Mouse (Mus musculus) kidney, embryonic 14.5 days (tissue): ENCODE measurements around the gene 4931406C07Rik. TPM values are rescaled to one million over a fixed set of nuclear protein-coding genes. Genes with fewer than 3 reads are reported as not detected.

Experiments used
- ATAC-seq: fragments of 200-750 bp; cut with Nextera tagmentation; 2 replicates; pipeline ENCODE4 v1.8.0; 2017; ENCODE audit warnings: moderate number of reproducible peaks, mild to moderate bottlenecking, moderate TSS enrichment, moderate library complexity; ENCODE audit not compliant: low FRiP score, low TSS enrichment
- H3K27ac ChIP-seq: fragments of 300-500 bp; sonication (generic); 2 replicates; pipeline ENCODE4 v1.5.1; 2014; ENCODE audit warnings: low read depth, mild to moderate bottlenecking, low read length, moderate library complexity, mixed read lengths
- H3K27me3 ChIP-seq: fragments of 300-500 bp; sonication (generic); 2 replicates; pipeline ENCODE4 v1.6.1; 2014; ENCODE audit warnings: mild to moderate bottlenecking, low read length; ENCODE audit not compliant: control insufficient read depth, insufficient read depth
- H3K36me3 ChIP-seq: fragments of 300-500 bp; sonication (generic); 2 replicates; pipeline ENCODE4 v1.6.1; 2014; ENCODE audit warnings: low read length, mixed read lengths; ENCODE audit not compliant: control insufficient read depth, insufficient read depth
- H3K4me1 ChIP-seq: fragments of 300-500 bp; sonication (generic); 2 replicates; pipeline ENCODE4 v1.6.1; 2014; ENCODE audit warnings: low read length, mixed read lengths; ENCODE audit not compliant: control insufficient read depth, insufficient read depth
- H3K4me2 ChIP-seq: fragments of 300-500 bp; sonication (generic); replicated peaks from 2 replicates; pipeline ENCODE4 v1.6.1; 2014; ENCODE audit warnings: low read depth, mild to moderate bottlenecking, low read length
- H3K4me3 ChIP-seq: fragments of 300-500 bp; sonication (generic); 2 replicates; pipeline ENCODE4 v1.5.1; 2014; ENCODE audit warnings: mild to moderate bottlenecking, low read length
- H3K9ac ChIP-seq: fragments of 300-500 bp; sonication (generic); 2 replicates; pipeline ENCODE4 v1.6.1; 2014; ENCODE audit warnings: low read depth, mild to moderate bottlenecking, low read length, moderate library complexity
- H3K9me3 ChIP-seq: fragments of 300-500 bp; sonication (generic); 2 replicates; pipeline ENCODE4 v1.6.1; 2016; ENCODE audit warnings: low read length; ENCODE audit not compliant: control insufficient read depth
- WGBS: fragments of 180-500 bp; shearing (Covaris S2); extraction: QIAGEN DNeasy Blood & Tissue Kit; methylation state at CpG from one replicate; pipeline ENCODE4 v1.1.7; 2014; 5-methylcytosine and 5-hydroxymethylcytosine counted together
- polyA plus RNA-seq: library from polyadenylated mRNA; unstranded; fragments of >200 nt; fragmentation: Nextera tagmentation; extraction: Ambion mirVana; gene quantifications from 2 replicates; pipeline ENCODE4 v1.2.1, GENCODE M21; 2014

Gene 4931406C07Rik
- polyA plus RNA-seq, 1 experiment from 2014 or later: 13.8 TPM

DNA sequence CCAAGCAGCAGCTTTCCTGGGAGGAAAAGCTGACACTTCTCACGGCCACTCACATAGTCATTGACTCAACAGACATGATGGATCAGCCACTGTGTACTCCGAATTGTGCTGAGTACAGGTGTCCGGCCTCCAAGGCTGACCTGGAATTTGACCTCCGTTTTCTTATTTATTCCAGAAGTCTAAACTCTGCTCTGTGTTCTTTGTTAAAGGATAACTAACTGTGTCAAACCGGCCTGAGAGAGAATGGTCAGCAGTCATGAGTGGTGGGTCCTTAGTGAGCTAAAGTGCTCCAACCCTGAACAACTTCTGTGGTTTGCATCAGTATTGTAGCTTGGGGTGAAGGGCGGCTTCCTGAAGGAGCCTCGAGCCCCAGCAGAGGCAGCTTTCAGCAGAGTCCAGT, 54.1 kb downstream of the 4931406C07Rik start:
- Histone ChIP-seq H3K36me3 (no peaks in the 10 kb centered on the region), H3K4me2 (no peak overlapping the region), H3K27me3 (no peaks in the 10 kb centered on the region), H3K27ac (no peak overlapping the region), H3K4me3 (no peak overlapping the region), H3K4me1 (no peaks in the 10 kb centered on the region), H3K9me3 (no peaks in the 10 kb centered on the region), H3K9ac (no peak overlapping the region)
- ATAC-seq: no peak
- 78% methylated on average over 7 of the region's 7 CpGs for WGBS

DNA sequence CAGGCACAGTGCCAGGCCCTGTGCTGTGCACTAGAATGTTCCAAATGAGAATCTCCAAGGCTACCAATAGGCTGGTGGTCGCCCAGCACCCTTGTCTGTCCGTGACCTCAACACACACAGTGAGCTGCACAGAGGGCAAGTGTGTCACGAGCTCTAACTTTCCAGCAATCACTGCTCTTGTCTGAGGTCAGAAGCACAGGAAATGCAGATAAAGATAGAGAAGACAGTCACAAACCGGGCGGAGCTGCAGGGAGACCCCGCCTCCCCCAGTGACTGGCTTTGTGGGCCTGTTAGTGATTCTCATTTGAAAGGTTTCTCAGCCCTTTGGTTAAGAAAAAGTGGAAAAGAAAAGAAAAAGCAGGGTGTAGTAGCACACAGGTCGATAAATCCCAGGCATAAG, 55.9 kb downstream of the 4931406C07Rik start:
- Histone ChIP-seq H3K36me3 (no peaks in the 10 kb centered on the region), H3K27me3 (no peaks in the 10 kb centered on the region), H3K4me1 (no peaks in the 10 kb centered on the region), H3K9ac (no peak overlapping the region), H3K27ac (no peak overlapping the region), H3K4me2 (no peak overlapping the region), H3K9me3 (no peaks in the 10 kb centered on the region), H3K4me3 (no peak overlapping the region)
- ATAC-seq: no peak
- WGBS: 76% methylated on average over 7 of the region's 7 CpGs

GRCm38 (mm10) chr9:15245319-15246075, 60.8 kb downstream of the 4931406C07Rik start:
- Histone ChIP-seq H3K36me3 (no peaks in the 10 kb centered on the region), H3K9ac (no peak overlapping the region), H3K27me3 (no peaks in the 10 kb centered on the region), H3K9me3 (no peaks in the 10 kb centered on the region), H3K4me1 (no peaks in the 10 kb centered on the region), H3K4me3 (no peak overlapping the region), H3K4me2 (no peak overlapping the region), H3K27ac (no peak overlapping the region)
- ATAC-seq: no peak
- WGBS: 51% methylated on average over 14 of the region's 14 CpGs

GRCm38 (mm10) chr9:15242130-15242529, 64.1 kb downstream of the 4931406C07Rik start:
- no peak overlapping the region for H3K4me2 ChIP-seq
- 93% methylated on average over 1 of the region's 1 CpGs for WGBS
- peaks cover 11% of the 10 kb centered on the region; the same call in 1 of the 2 replicates for H3K4me1 ChIP-seq
- H3K36me3 ChIP-seq: no peaks in the 10 kb centered on the region
- H3K9ac ChIP-seq: no peak overlapping the region
- no peak overlapping the region for H3K4me3 ChIP-seq
- no peak overlapping the region for H3K27ac ChIP-seq
- no peak for ATAC-seq
- H3K27me3 ChIP-seq: no peaks in the 10 kb centered on the region
- H3K9me3 ChIP-seq: no peaks in the 10 kb centered on the region

- no peaks in the 10 kb centered on the region for H3K9me3 ChIP-seq
- no peaks in the 10 kb centered on the region for H3K36me3 ChIP-seq
- no peak overlapping the region for H3K27ac ChIP-seq
- no peaks in the 10 kb centered on the region for H3K27me3 ChIP-seq
- no peak overlapping the region for H3K4me3 ChIP-seq
- no peak overlapping the region for H3K4me2 ChIP-seq
- peaks cover 11% of the 10 kb centered on the region; the same call in 1 of the 2 replicates for H3K4me1 ChIP-seq
- no peak for ATAC-seq
- H3K9ac ChIP-seq: no peak overlapping the region
- 41% methylated on average over 9 of the region's 9 CpGs for WGBS
Measured at GRCm38 (mm10) chr9:15241596-15241939, 64.7 kb downstream of the 4931406C07Rik start.

GRCm38 (mm10) chr9:15240863-15241595, 65.2 kb downstream of the 4931406C07Rik start:
- no peak overlapping the region for H3K4me3 ChIP-seq
- H3K27me3 ChIP-seq: no peaks in the 10 kb centered on the region
- H3K9me3 ChIP-seq: no peaks in the 10 kb centered on the region
- no peak overlapping the region for H3K9ac ChIP-seq
- H3K4me1 ChIP-seq: peaks cover 13% of the 10 kb centered on the region; the same call in 1 of the 2 replicates
- no peak overlapping the region for H3K4me2 ChIP-seq
- H3K27ac ChIP-seq: no peak overlapping the region
- WGBS: 72% methylated on average over 6 of the region's 6 CpGs
- ATAC-seq: no peak
- H3K36me3 ChIP-seq: no peaks in the 10 kb centered on the region

GRCm38 (mm10) chr9:15240006-15240405, 66.2 kb downstream of the 4931406C07Rik start:
- 88% methylated on average over 6 of the region's 6 CpGs for WGBS
- ATAC-seq: no peak

GRCm38 (mm10) chr9:15239042-15239925, 67.0 kb downstream of the 4931406C07Rik start, which contains the start of gene Vstm5:
Gene Vstm5 (plus strand): TSS chr9:15239045.
- 4% methylated on average over 35 of the region's 35 CpGs for WGBS
- Histone ChIP-seq H3K9ac (peak within 1 kb of the TSS; percentile 67), H3K4me2 (peak within 1 kb of the TSS; percentile 82), H3K9me3 (no peaks in the 10 kb centered on the region), H3K4me1 (peaks cover 16% of the 10 kb centered on the region; the same call in 1 of the 2 replicates), H3K36me3 (no peaks in the 10 kb centered on the region), H3K27me3 (no peaks in the 10 kb centered on the region), H3K27ac (peak within 1 kb of the TSS; percentile 15; the same call in 1 of the 2 replicates), H3K4me3 (peak within 1 kb of the TSS; percentile 46)
- ATAC-seq: peak; percentile 81

More at GRCm38 (mm10) chr9:15240006-15240405, 66.2 kb downstream of the 4931406C07Rik start:
- no peaks in the 10 kb centered on the region for H3K9me3 ChIP-seq
- H3K4me1 ChIP-seq: peaks cover 16% of the 10 kb centered on the region; the same call in 1 of the 2 replicates
- no peaks in the 10 kb centered on the region for H3K36me3 ChIP-seq
- H3K27ac ChIP-seq: no peak overlapping the region
- H3K4me2 ChIP-seq: peak overlapping the region; percentile 82; the same call in 1 of the 2 replicates
- H3K9ac ChIP-seq: no peak overlapping the region
- no peaks in the 10 kb centered on the region for H3K27me3 ChIP-seq
- H3K4me3 ChIP-seq: no peak overlapping the region
